Mouse (Mus musculus) left cerebral cortex, postnatal 25 days (tissue): ENCODE results near the gene Luc7l3. TPM values are rescaled to one million over a fixed set of nuclear protein-coding genes. Genes with fewer than 3 reads are reported as not detected.

Source experiments
- DNase-seq, 2 experiments: peaks; one replicate each; pipeline ENCODE4 v3.0.0; 2022; ENCODE audit warnings: low spot score in 2 of 2, mixed read lengths in 1 of 2
- intact Hi-C: fragments of 180-260 bp; cut with DNase I; formaldehyde crosslinking; loops from one replicate; pipeline ENCODE4 v1.15.1; 2025
- total RNA-seq, 2 experiments: library from RNA; stranded (reverse); gene quantifications; 2 replicates each; pipeline ENCODE4 v1.2.3; 2021

The Luc7l3 gene
- total RNA-seq, 2 experiments from 2014 or later: 108 to 120 TPM

DNA sequence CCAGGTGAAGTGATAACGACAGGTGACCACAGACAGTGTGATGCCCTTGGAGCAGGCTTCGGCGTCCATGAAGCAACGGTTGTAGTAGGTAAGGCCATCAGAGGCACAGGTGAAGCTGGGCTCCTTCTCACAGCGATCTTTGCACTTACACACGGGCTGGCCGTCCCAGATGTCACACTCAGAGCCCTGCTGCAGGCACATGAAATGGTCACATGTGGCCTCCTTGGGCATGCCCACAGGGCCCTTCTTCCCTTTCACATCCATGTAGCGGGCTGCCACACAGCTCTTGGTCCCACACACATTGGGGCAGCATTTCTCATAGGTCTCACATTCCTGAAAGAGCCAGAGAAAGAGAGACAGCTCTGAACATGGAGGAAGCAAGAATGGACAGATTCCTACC lies 83.0 kb downstream of the Luc7l3 start:
- no peak for DNase-seq
- intact Hi-C loops: loop anchor here (5.0 kb wide), 1 partner anchor 164 kb away; no protein-coding TSS in a partner anchor

Other genes starting within 250 kb of the Luc7l3 start
- gene Tob1, start 110.5 kb downstream of the Luc7l3 start, total RNA-seq: 10 to 100 TPM; 38.2 to 43.9 TPM
- gene Wfikkn2, start 76.0 kb downstream of the Luc7l3 start, total RNA-seq: 1 to 10 TPM; 1.6 to 2.3 TPM
- not detected for gene Gm21885, start 40.1 kb downstream of the Luc7l3 start, total RNA-seq
- 100 to 1,000 TPM; 138 to 144 TPM for gene Ankrd40, start 6.0 kb upstream of the Luc7l3 start, total RNA-seq
- gene Abcc3, start 71.0 kb upstream of the Luc7l3 start, total RNA-seq: 1 to 10 TPM; 2.0 to 2.9 TPM
- 10 to 100 TPM; 83.4 to 92.5 TPM for gene Cacna1g, start 152.2 kb upstream of the Luc7l3 start, total RNA-seq
- gene Spata20, start 164.2 kb upstream of the Luc7l3 start, total RNA-seq: under 1 TPM; 0.27 to 0.69 TPM
- under 1 TPM; 0.73 to 0.92 TPM for gene Epn3, start 178.0 kb upstream of the Luc7l3 start, total RNA-seq
- 1 to 10 TPM; 2.9 to 5.3 TPM for gene Mycbpap, start 199.8 kb upstream of the Luc7l3 start, total RNA-seq
- gene Rsad1, start 227.3 kb upstream of the Luc7l3 start, total RNA-seq: 10 to 100 TPM; 12.9 to 14.1 TPM
- under 1 TPM in 1 of 2 experiments, not detected in 1; 0.21 TPM for gene Chad, start 243.1 kb upstream of the Luc7l3 start, total RNA-seq